Mouse (Mus musculus) myocyte (in vitro differentiated cells): ENCODE measurements around the gene Ccdc97.

Experiments used
- CEBPB ChIP-seq: IDR thresholded peaks from 2 replicates; pipeline ENCODE4 v1.6.1; 2011; ENCODE audit warnings: mild to moderate bottlenecking, moderate library complexity; ENCODE audit not compliant: poor library complexity, insufficient read depth, severe bottlenecking
- MYOD1 ChIP-seq, 3 experiments: IDR thresholded peaks; one replicate each; pipeline ENCODE4 v1.6.1; 2011; ENCODE audit warnings: control low read depth in 2 of 3, low read depth in 2 of 3, mild to moderate bottlenecking in 2 of 3, moderate library complexity in 1 of 3; ENCODE audit not compliant: insufficient read length in 2 of 3, control insufficient read depth in 1 of 3
- POLR2A ChIP-seq: IDR thresholded peaks from one replicate; pipeline ENCODE4 v1.6.1; 2011; ENCODE audit warnings: low read depth, mild to moderate bottlenecking, control low read depth, moderate library complexity; ENCODE audit not compliant: insufficient read length
- USF1 ChIP-seq: IDR thresholded peaks from one replicate; pipeline ENCODE4 v1.6.1; 2011; ENCODE audit warnings: low read depth, mild to moderate bottlenecking, control low read depth, moderate library complexity

DNA sequence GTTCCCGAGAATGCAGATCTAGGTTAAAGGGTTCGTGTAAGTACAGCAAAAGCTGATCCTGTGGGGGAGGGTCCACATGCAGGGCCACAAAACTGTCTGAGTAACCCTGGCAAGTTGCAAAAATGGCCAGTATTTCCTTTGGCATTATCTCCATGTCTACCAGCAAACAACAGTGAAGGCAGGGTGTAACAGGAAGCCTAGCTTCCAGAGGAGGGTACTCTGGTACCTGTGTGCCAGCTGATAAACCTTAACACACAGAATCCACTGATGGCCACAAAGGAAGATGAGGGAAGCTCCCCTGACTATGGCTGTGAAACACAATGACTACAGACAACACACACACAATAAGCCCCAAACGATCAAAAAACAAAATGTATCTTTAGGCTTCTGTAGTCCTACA, 19.4 kb upstream of the Ccdc97 start:
- TF ChIP-seq POLR2A (no peak), USF1 (no peak), MYOD1 (IDR thresholded peaks at IDR 0.05; ENCODE audit: control insufficient read depth in 1 of 3, insufficient read length in 2 of 3, low read depth in 2 of 3) (no peak), CEBPB (no peak)
